Mouse (Mus musculus): ENCODE results near the gene Tmem170. TPM values are rescaled to one million over a fixed set of nuclear protein-coding genes. Genes with fewer than 3 reads are reported as not detected.
A peak's percentile ranks its signal among the peaks of the same experiment; 100 is the strongest.

Tmem170 gene
- polyA plus RNA-seq, 1 experiment: 1.1 TPM

GRCm38 (mm10) chr8:111877711-111878110 lies 1.2 kb upstream of the Tmem170 start:
- no peak overlapping the region for H3ac ChIP-seq (ENCODE audit: control insufficient read depth, insufficient read length, low read depth)
- no peak for TF ChIP-seq CEBPB (IDR thresholded peaks at IDR 0.05; ENCODE audit: low read depth)
- no peak for TF ChIP-seq FOSL1 (IDR thresholded peaks at IDR 0.05; ENCODE audit: insufficient read depth, low read length, poor library complexity, severe bottlenecking)
- no peak for TF ChIP-seq CTCF (IDR thresholded peaks at IDR 0.05; ENCODE audit: control insufficient read depth, insufficient read depth, insufficient read length)
- no peak for TF ChIP-seq MYOG (IDR thresholded peaks at IDR 0.05; ENCODE audit: control insufficient read depth, extremely low read depth, insufficient read length)
- TF ChIP-seq MAX (IDR thresholded peaks at IDR 0.05): no peak
- no peak for TF ChIP-seq USF1 (IDR thresholded peaks at IDR 0.05; ENCODE audit: low read depth)
- TF ChIP-seq MYOD1 (IDR thresholded peaks at IDR 0.05; ENCODE audit: control insufficient read depth, insufficient read length, low read depth): no peak

GRCm38 (mm10) chr8:111875758-111876157 lies 792 bp downstream of the Tmem170 start:
- H3K79me3 ChIP-seq (ENCODE audit: low read depth): no peaks in the 10 kb centered on the region
- no peaks in the 10 kb centered on the region for H3K27me3 ChIP-seq (ENCODE audit: control insufficient read depth, insufficient read depth, insufficient read length)
- TF ChIP-seq MYOG (IDR thresholded peaks at IDR 0.05; ENCODE audit: control insufficient read depth, extremely low read depth, insufficient read length) (no peak), FOSL1 (IDR thresholded peaks at IDR 0.05; ENCODE audit: insufficient read depth, low read length, poor library complexity, severe bottlenecking) (no peak), CEBPB (IDR thresholded peaks at IDR 0.05; ENCODE audit: low read depth) (no peak), CTCF (IDR thresholded peaks at IDR 0.05; ENCODE audit: control insufficient read depth, insufficient read depth, insufficient read length) (no peak), MYOD1 (IDR thresholded peaks at IDR 0.05; ENCODE audit: control insufficient read depth, insufficient read length, low read depth) (no peak), USF1 (IDR thresholded peaks at IDR 0.05; ENCODE audit: low read depth) (no peak), MAX (IDR thresholded peaks at IDR 0.05) (no peak)
- H3K4me3 ChIP-seq (ENCODE audit: insufficient read depth, poor library complexity, severe bottlenecking): peak overlapping the region; percentile 52
- H3K79me2 ChIP-seq (ENCODE audit: control insufficient read depth, insufficient read depth): no peaks in the 10 kb centered on the region
- no peaks in the 10 kb centered on the region for H3K36me3 ChIP-seq (ENCODE audit: control insufficient read depth, insufficient read depth)
- H3ac ChIP-seq (ENCODE audit: control insufficient read depth, insufficient read length, low read depth): peak overlapping the region; percentile 2

More at GRCm38 (mm10) chr8:111877711-111878110, 1.2 kb upstream of the Tmem170 start:
- Histone ChIP-seq H3K36me3 (ENCODE audit: control insufficient read depth, insufficient read depth) (no peaks in the 10 kb centered on the region), H3K27me3 (ENCODE audit: control insufficient read depth, insufficient read depth, insufficient read length) (no peaks in the 10 kb centered on the region), H3K79me2 (ENCODE audit: control insufficient read depth, insufficient read depth) (no peaks in the 10 kb centered on the region), H3K4me3 (ENCODE audit: insufficient read depth, poor library complexity, severe bottlenecking) (no peak overlapping the region), H3K79me3 (ENCODE audit: low read depth) (no peaks in the 10 kb centered on the region)

GRCm38 (mm10) chr8:111871278-111871677 lies 5.3 kb downstream of the Tmem170 start:
- TF ChIP-seq CTCF (IDR thresholded peaks at IDR 0.05; ENCODE audit: control insufficient read depth, insufficient read depth, insufficient read length) (no peak), MAX (IDR thresholded peaks at IDR 0.05) (no peak), MYOG (IDR thresholded peaks at IDR 0.05; ENCODE audit: control insufficient read depth, extremely low read depth, insufficient read length) (no peak), USF1 (IDR thresholded peaks at IDR 0.05; ENCODE audit: low read depth) (no peak), FOSL1 (IDR thresholded peaks at IDR 0.05; ENCODE audit: insufficient read depth, low read length, poor library complexity, severe bottlenecking) (no peak), MYOD1 (IDR thresholded peaks at IDR 0.05; ENCODE audit: control insufficient read depth, insufficient read length, low read depth) (no peak), CEBPB (IDR thresholded peaks at IDR 0.05; ENCODE audit: low read depth) (no peak)
- Histone ChIP-seq H3K27me3 (ENCODE audit: control insufficient read depth, insufficient read depth, insufficient read length) (no peaks in the 10 kb centered on the region), H3K36me3 (ENCODE audit: control insufficient read depth, insufficient read depth) (no peaks in the 10 kb centered on the region), H3K79me2 (ENCODE audit: control insufficient read depth, insufficient read depth) (no peaks in the 10 kb centered on the region), H3K4me3 (ENCODE audit: insufficient read depth, poor library complexity, severe bottlenecking) (no peak overlapping the region), H3K79me3 (ENCODE audit: low read depth) (no peaks in the 10 kb centered on the region), H3ac (ENCODE audit: control insufficient read depth, insufficient read length, low read depth) (no peak overlapping the region)

- Histone ChIP-seq H3K27me3 (ENCODE audit: control insufficient read depth, insufficient read depth, insufficient read length) (no peaks in the 10 kb centered on the region), H3ac (ENCODE audit: control insufficient read depth, insufficient read length, low read depth) (no peak overlapping the region), H3K4me3 (ENCODE audit: insufficient read depth, poor library complexity, severe bottlenecking) (no peak overlapping the region), H3K36me3 (ENCODE audit: control insufficient read depth, insufficient read depth) (no peaks in the 10 kb centered on the region), H3K79me2 (ENCODE audit: control insufficient read depth, insufficient read depth) (no peaks in the 10 kb centered on the region), H3K79me3 (ENCODE audit: low read depth) (no peaks in the 10 kb centered on the region)
- TF ChIP-seq MAX (IDR thresholded peaks at IDR 0.05): no peak
- TF ChIP-seq USF1 (IDR thresholded peaks at IDR 0.05; ENCODE audit: low read depth): no peak
- TF ChIP-seq MYOD1 (IDR thresholded peaks at IDR 0.05; ENCODE audit: control insufficient read depth, insufficient read length, low read depth): no peak
- no peak for TF ChIP-seq MYOG (IDR thresholded peaks at IDR 0.05; ENCODE audit: control insufficient read depth, extremely low read depth, insufficient read length)
- no peak for TF ChIP-seq CEBPB (IDR thresholded peaks at IDR 0.05; ENCODE audit: low read depth)
- TF ChIP-seq CTCF (IDR thresholded peaks at IDR 0.05; ENCODE audit: control insufficient read depth, insufficient read depth, insufficient read length): no peak
- TF ChIP-seq FOSL1 (IDR thresholded peaks at IDR 0.05; ENCODE audit: insufficient read depth, low read length, poor library complexity, severe bottlenecking): no peak
These were observed 6.2 kb downstream of the Tmem170 start for GRCm38 (mm10) chr8:111870379-111870778.

GRCm38 (mm10) chr8:111868664-111869063 lies 7.9 kb downstream of the Tmem170 start:
- no peaks in the 10 kb centered on the region for H3K79me2 ChIP-seq (ENCODE audit: control insufficient read depth, insufficient read depth)
- no peaks in the 10 kb centered on the region for H3K36me3 ChIP-seq (ENCODE audit: control insufficient read depth, insufficient read depth)
- no peak overlapping the region for H3K4me3 ChIP-seq (ENCODE audit: insufficient read depth, poor library complexity, severe bottlenecking)
- no peaks in the 10 kb centered on the region for H3K79me3 ChIP-seq (ENCODE audit: low read depth)
- no peaks in the 10 kb centered on the region for H3K27me3 ChIP-seq (ENCODE audit: control insufficient read depth, insufficient read depth, insufficient read length)
- no peak overlapping the region for H3ac ChIP-seq (ENCODE audit: control insufficient read depth, insufficient read length, low read depth)
- TF ChIP-seq CTCF (IDR thresholded peaks at IDR 0.05; ENCODE audit: control insufficient read depth, insufficient read depth, insufficient read length) (no peak), USF1 (IDR thresholded peaks at IDR 0.05; ENCODE audit: low read depth) (no peak), MYOG (IDR thresholded peaks at IDR 0.05; ENCODE audit: control insufficient read depth, extremely low read depth, insufficient read length) (no peak), FOSL1 (IDR thresholded peaks at IDR 0.05; ENCODE audit: insufficient read depth, low read length, poor library complexity, severe bottlenecking) (no peak), MAX (IDR thresholded peaks at IDR 0.05) (no peak), CEBPB (IDR thresholded peaks at IDR 0.05; ENCODE audit: low read depth) (no peak), MYOD1 (IDR thresholded peaks at IDR 0.05; ENCODE audit: control insufficient read depth, insufficient read length, low read depth) (no peak)

GRCm38 (mm10) chr8:111865857-111866256 lies 10.7 kb downstream of the Tmem170 start:
- H3K4me3 ChIP-seq (ENCODE audit: insufficient read depth, poor library complexity, severe bottlenecking): no peak overlapping the region
- H3K79me2 ChIP-seq (ENCODE audit: control insufficient read depth, insufficient read depth): no peaks in the 10 kb centered on the region
- no peaks in the 10 kb centered on the region for H3K27me3 ChIP-seq (ENCODE audit: control insufficient read depth, insufficient read depth, insufficient read length)
- no peaks in the 10 kb centered on the region for H3K79me3 ChIP-seq (ENCODE audit: low read depth)
- no peak overlapping the region for H3ac ChIP-seq (ENCODE audit: control insufficient read depth, insufficient read length, low read depth)
- TF ChIP-seq MAX (IDR thresholded peaks at IDR 0.05) (no peak), USF1 (IDR thresholded peaks at IDR 0.05; ENCODE audit: low read depth) (no peak), MYOD1 (IDR thresholded peaks at IDR 0.05; ENCODE audit: control insufficient read depth, insufficient read length, low read depth) (no peak), CTCF (IDR thresholded peaks at IDR 0.05; ENCODE audit: control insufficient read depth, insufficient read depth, insufficient read length) (no peak), CEBPB (IDR thresholded peaks at IDR 0.05; ENCODE audit: low read depth) (no peak), FOSL1 (IDR thresholded peaks at IDR 0.05; ENCODE audit: insufficient read depth, low read length, poor library complexity, severe bottlenecking) (no peak)
- H3K36me3 ChIP-seq (ENCODE audit: control insufficient read depth, insufficient read depth): no peaks in the 10 kb centered on the region
